Mouse (Mus musculus) kidney, embryonic 14.5 days (tissue): Measurements from ENCODE around the gene Hist2h2ab. TPM values are rescaled to one million over a fixed set of nuclear protein-coding genes. Genes with fewer than 3 reads are reported as not detected.
A peak's percentile ranks its signal among the peaks of the same experiment; 100 is the strongest.
"Not testable (repeated sequence)": the region's sequence is repeated elsewhere in the genome, so short reads cannot be mapped to it uniquely, and the experiment has no call there.

Experiments
- ATAC-seq: fragments of 200-750 bp; cut with Nextera tagmentation; 2 replicates; pipeline ENCODE4 v1.8.0; 2017; ENCODE audit warnings: moderate number of reproducible peaks, mild to moderate bottlenecking, moderate TSS enrichment, moderate library complexity; ENCODE audit not compliant: low FRiP score, low TSS enrichment
- H3K27ac ChIP-seq: fragments of 300-500 bp; sonication (generic); 2 replicates; pipeline ENCODE4 v1.5.1; 2014; ENCODE audit warnings: low read depth, mild to moderate bottlenecking, low read length, moderate library complexity, mixed read lengths
- H3K27me3 ChIP-seq: fragments of 300-500 bp; sonication (generic); 2 replicates; pipeline ENCODE4 v1.6.1; 2014; ENCODE audit warnings: mild to moderate bottlenecking, low read length; ENCODE audit not compliant: control insufficient read depth, insufficient read depth
- H3K36me3 ChIP-seq: fragments of 300-500 bp; sonication (generic); 2 replicates; pipeline ENCODE4 v1.6.1; 2014; ENCODE audit warnings: low read length, mixed read lengths; ENCODE audit not compliant: control insufficient read depth, insufficient read depth
- H3K4me1 ChIP-seq: fragments of 300-500 bp; sonication (generic); 2 replicates; pipeline ENCODE4 v1.6.1; 2014; ENCODE audit warnings: low read length, mixed read lengths; ENCODE audit not compliant: control insufficient read depth, insufficient read depth
- H3K4me2 ChIP-seq: fragments of 300-500 bp; sonication (generic); replicated peaks from 2 replicates; pipeline ENCODE4 v1.6.1; 2014; ENCODE audit warnings: low read depth, mild to moderate bottlenecking, low read length
- H3K4me3 ChIP-seq: fragments of 300-500 bp; sonication (generic); 2 replicates; pipeline ENCODE4 v1.5.1; 2014; ENCODE audit warnings: mild to moderate bottlenecking, low read length
- H3K9ac ChIP-seq: fragments of 300-500 bp; sonication (generic); 2 replicates; pipeline ENCODE4 v1.6.1; 2014; ENCODE audit warnings: low read depth, mild to moderate bottlenecking, low read length, moderate library complexity
- H3K9me3 ChIP-seq: fragments of 300-500 bp; sonication (generic); 2 replicates; pipeline ENCODE4 v1.6.1; 2016; ENCODE audit warnings: low read length; ENCODE audit not compliant: control insufficient read depth
- WGBS: fragments of 180-500 bp; shearing (Covaris S2); extraction: QIAGEN DNeasy Blood & Tissue Kit; methylation state at CpG from one replicate; pipeline ENCODE4 v1.1.7; 2014; 5-methylcytosine and 5-hydroxymethylcytosine counted together
- polyA plus RNA-seq: library from polyadenylated mRNA; unstranded; fragments of >200 nt; fragmentation: Nextera tagmentation; extraction: Ambion mirVana; gene quantifications from 2 replicates; pipeline ENCODE4 v1.2.1, GENCODE M21; 2014

The Hist2h2ab gene
- polyA plus RNA-seq, 1 experiment from 2014 or later, result 2.2 TPM

GRCm38 (mm10) chr3:96195616-96196313, 23.9 kb upstream of the Hist2h2ab start:
- no peak overlapping the region for H3K4me3 ChIP-seq
- no peak overlapping the region for H3K27ac ChIP-seq
- no peaks in the 10 kb centered on the region for H3K27me3 ChIP-seq
- no peaks in the 10 kb centered on the region for H3K9me3 ChIP-seq
- H3K9ac ChIP-seq, result no peak overlapping the region
- 92% methylated on average over 11 of the region's 11 CpGs for WGBS
- peaks cover 5% of the 10 kb centered on the region for H3K4me1 ChIP-seq
- ATAC-seq, result no peak
- H3K36me3 ChIP-seq, result no peaks in the 10 kb centered on the region
- no peak overlapping the region for H3K4me2 ChIP-seq

- peaks cover 5% of the 10 kb centered on the region for H3K4me1 ChIP-seq
- H3K4me2 ChIP-seq, result peak overlapping the region; percentile 81
- peak overlapping the region; percentile 90 for H3K27ac ChIP-seq
- H3K4me3 ChIP-seq, result peak overlapping the region; percentile 55
- ATAC-seq, result peak; percentile 53; the same call in 1 of the 2 replicates
- no peaks in the 10 kb centered on the region for H3K9me3 ChIP-seq
- H3K9ac ChIP-seq, result peak overlapping the region; percentile 80
- H3K36me3 ChIP-seq, result no peaks in the 10 kb centered on the region
- no peaks in the 10 kb centered on the region for H3K27me3 ChIP-seq
- 16% methylated on average over 27 of the region's 27 CpGs for WGBS
Observed at GRCm38 (mm10) chr3:96196437-96197128, 23.1 kb upstream of the Hist2h2ab start.

- ATAC-seq, result peak; percentile 93
- H3K4me2 ChIP-seq, result peak overlapping the region; percentile 81
- peak overlapping the region; percentile 55 for H3K4me3 ChIP-seq
- H3K36me3 ChIP-seq, result no peaks in the 10 kb centered on the region
- H3K9me3 ChIP-seq, result no peaks in the 10 kb centered on the region
- H3K27ac ChIP-seq, result peak overlapping the region; percentile 90
- under 1% methylated on average over 50 of the region's 50 CpGs for WGBS
- no peaks in the 10 kb centered on the region for H3K27me3 ChIP-seq
- H3K9ac ChIP-seq, result peak overlapping the region; percentile 80
- peaks cover 5% of the 10 kb centered on the region for H3K4me1 ChIP-seq
Observed at GRCm38 (mm10) chr3:96197129-96197749, 22.4 kb upstream of the Hist2h2ab start.

GRCm38 (mm10) chr3:96198181-96198580, 21.5 kb upstream of the Hist2h2ab start:
- Histone ChIP-seq H3K27ac (no peak overlapping the region; the same call in 1 of the 2 replicates), H3K4me3 (peak overlapping the region; percentile 55), H3K9me3 (no peaks in the 10 kb centered on the region), H3K27me3 (no peaks in the 10 kb centered on the region), H3K36me3 (no peaks in the 10 kb centered on the region), H3K4me2 (peak overlapping the region; percentile 81), H3K4me1 (peaks cover 5% of the 10 kb centered on the region), H3K9ac (peak overlapping the region; percentile 43; the same call in 1 of the 2 replicates)
- 5% methylated on average over 6 of the region's 6 CpGs for WGBS
- ATAC-seq, result peak; percentile 28; the same call in 1 of the 2 replicates

- not testable (repeated sequence) for H3K9ac ChIP-seq, H3K27me3 ChIP-seq, H3K27ac ChIP-seq, H3K4me1 ChIP-seq, H3K4me3 ChIP-seq, ATAC-seq, H3K9me3 ChIP-seq, H3K36me3 ChIP-seq
- H3K4me2 ChIP-seq, result 0 out of 2 replicates have a peak overlapping the region, but pooled peaks have one; percentile 10
- WGBS, result 30% methylated on average over 6 of the region's 8 CpGs
Observed at GRCm38 (mm10) chr3:96198601-96199251, 20.9 kb upstream of the Hist2h2ab start.

- H3K27ac ChIP-seq, result no peak overlapping the region
- 68% methylated on average over 2 of the region's 2 CpGs for WGBS
Observed at GRCm38 (mm10) chr3:96199731-96200130, 19.9 kb upstream of the Hist2h2ab start.

GRCm38 (mm10) chr3:96207819-96208218, 11.8 kb upstream of the Hist2h2ab start:
- Histone ChIP-seq H3K36me3 (no peaks in the 10 kb centered on the region), H3K27ac (no peak overlapping the region), H3K4me1 (no peaks in the 10 kb centered on the region), H3K9me3 (no peaks in the 10 kb centered on the region), H3K4me2 (no peak overlapping the region), H3K4me3 (no peak overlapping the region), H3K27me3 (no peaks in the 10 kb centered on the region), H3K9ac (no peak overlapping the region)
- WGBS, result 75% methylated on average over 3 of the region's 3 CpGs
- no peak for ATAC-seq

More at GRCm38 (mm10) chr3:96199731-96200130, 19.9 kb upstream of the Hist2h2ab start:
- Histone ChIP-seq H3K27me3 (no peaks in the 10 kb centered on the region), H3K4me1 (peaks cover 5% of the 10 kb centered on the region), H3K9me3 (no peaks in the 10 kb centered on the region), H3K9ac (no peak overlapping the region), H3K4me2 (no peak overlapping the region), H3K4me3 (no peak overlapping the region), H3K36me3 (no peaks in the 10 kb centered on the region)
- no peak for ATAC-seq

- no peaks in the 10 kb centered on the region for H3K36me3 ChIP-seq
- H3K4me1 ChIP-seq, result no peaks in the 10 kb centered on the region
- H3K9ac ChIP-seq, result no peak overlapping the region
- no peaks in the 10 kb centered on the region for H3K9me3 ChIP-seq
- H3K27ac ChIP-seq, result no peak overlapping the region
- 26% methylated on average over 15 of the region's 15 CpGs for WGBS
- no peak overlapping the region for H3K4me2 ChIP-seq
- no peak for ATAC-seq
- no peaks in the 10 kb centered on the region for H3K27me3 ChIP-seq
- no peak overlapping the region for H3K4me3 ChIP-seq
Observed at GRCm38 (mm10) chr3:96209242-96209641, 10.4 kb upstream of the Hist2h2ab start.
